Mouse (Mus musculus): ENCODE measurements at regions not wholly inside any gene's neighbourhood (a gene's known extent, or its start where the extent isn't known, plus 50 kb on each side); places are given as distances from the start of the nearest gene placed in this dataset.

DNA sequence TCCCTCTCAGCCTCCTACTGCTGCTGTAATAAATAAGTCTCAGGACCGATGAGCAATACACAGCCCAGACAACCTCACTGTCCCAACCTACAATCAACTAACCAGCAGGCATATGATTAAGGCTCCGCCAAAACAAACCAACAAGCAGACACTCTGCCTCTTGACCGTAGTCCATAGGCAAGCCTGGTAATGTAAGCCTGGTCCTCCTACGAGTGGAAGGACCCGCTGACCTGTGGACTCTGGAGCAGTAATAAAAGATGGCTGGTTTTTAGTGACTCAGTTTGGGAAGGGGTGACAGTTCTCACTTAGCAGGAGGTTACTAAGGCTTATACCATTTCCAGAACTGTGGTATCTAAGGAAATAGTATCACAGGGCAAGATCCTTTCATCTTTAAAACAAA lies 53.4 kb downstream of the Gm47996 start:
- no peak for DNase-seq (ENCODE audit: low spot score in 2 of 2)

DNA sequence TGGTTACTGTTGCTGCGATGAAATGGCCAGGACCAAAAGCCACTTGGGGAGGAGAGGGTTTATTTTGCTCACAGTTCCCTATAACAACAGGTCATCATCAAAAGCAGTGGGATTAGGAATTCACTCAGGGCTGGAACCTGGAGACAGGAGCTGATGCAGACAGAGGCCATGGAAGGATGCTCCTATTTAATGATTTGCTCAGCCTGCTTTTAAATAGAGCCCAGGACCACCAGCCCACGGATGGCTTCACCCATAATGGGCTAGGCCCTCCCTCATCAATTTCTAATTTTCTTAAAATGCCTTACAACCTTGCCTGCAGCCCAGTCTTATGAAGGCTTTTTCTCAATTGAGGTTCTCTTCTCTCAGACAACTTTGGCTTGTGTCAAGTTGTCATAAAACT lies 53.9 kb downstream of the Gm47996 start:
- DNase-seq (ENCODE audit: low spot score in 2 of 2): no peak

DNA sequence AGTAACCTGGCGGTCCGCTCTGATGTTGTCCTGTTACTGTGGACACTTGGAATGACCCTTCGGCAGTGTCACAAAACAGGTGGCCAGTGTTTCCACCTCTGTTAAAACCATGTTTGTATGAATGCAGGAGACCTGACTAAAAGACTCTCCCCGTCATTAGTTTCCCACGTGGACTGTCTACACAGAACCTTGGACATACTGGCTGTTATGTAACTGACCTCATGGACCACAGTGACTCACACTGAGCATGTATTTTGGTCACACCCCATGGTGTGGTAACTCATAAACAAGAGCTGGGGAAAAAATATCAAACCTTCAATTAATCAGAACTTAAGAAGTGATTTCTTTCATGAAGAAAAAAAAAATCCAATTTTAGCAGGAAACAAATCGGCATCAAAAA lies 54.9 kb downstream of the Gm47996 start:
- no peak for DNase-seq (ENCODE audit: low spot score in 2 of 2)

DNA sequence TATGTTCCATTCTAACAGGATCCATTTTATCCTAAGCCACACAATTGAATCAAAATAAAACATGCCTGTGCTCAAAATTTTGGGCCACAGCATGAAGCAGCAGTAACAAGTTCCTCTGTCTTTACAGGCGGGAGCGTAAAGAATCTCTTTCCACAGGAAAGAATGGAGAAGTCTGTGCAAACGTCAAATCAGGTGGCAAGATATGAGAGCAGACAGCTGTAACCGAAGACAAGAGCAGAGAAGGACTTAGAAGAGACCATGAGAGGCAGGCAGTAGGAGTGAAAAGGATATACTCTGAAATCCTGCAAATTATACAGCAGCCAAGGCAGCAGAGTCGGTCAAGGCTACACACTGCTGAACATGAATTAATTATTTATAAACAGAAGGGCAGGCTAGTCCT lies 55.7 kb downstream of the Gm47996 start:
- no peak for DNase-seq (ENCODE audit: low spot score in 2 of 2)

DNA sequence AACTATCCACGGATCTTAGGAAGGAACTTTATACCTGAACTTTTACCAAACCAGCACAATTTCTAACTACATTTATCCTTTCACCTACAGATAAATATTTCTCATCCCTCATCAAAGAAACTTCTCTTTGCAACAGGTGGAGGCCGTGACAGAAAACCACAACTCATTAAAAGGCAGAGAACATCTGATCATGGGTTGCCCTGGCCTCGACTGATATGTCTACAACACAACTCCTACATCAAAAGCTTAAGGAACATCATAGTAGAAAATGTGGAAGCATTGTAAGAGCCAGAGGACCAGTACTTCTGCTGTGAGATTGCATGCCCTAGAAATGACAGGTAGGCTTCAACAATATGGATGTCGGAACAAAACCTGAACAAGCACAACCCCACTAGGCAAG lies 56.8 kb downstream of the Gm47996 start:
- DNase-seq (ENCODE audit: low spot score in 2 of 2): no peak

DNA sequence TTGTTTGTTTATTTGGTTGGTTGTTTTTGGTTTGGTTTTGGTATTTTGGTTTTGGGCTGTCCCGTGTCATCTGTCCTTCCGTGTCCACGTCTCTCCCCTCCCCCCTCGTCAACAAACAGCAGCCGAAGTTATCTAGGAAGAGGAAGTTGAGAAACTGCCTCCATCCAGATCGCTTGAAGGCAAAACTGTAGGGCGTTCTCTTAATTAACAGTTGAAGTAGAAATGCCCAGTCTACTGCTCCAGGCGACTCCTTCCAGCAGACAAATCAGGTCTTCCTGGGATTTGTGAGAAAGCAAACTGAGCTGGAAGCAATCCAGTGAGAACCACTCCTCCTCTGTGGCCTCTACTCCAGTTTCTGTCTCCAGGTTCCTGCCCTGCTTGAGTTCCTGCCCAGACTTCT lies 60.8 kb downstream of the Gm47996 start:
- no peak for DNase-seq (ENCODE audit: low spot score in 2 of 2)

DNA sequence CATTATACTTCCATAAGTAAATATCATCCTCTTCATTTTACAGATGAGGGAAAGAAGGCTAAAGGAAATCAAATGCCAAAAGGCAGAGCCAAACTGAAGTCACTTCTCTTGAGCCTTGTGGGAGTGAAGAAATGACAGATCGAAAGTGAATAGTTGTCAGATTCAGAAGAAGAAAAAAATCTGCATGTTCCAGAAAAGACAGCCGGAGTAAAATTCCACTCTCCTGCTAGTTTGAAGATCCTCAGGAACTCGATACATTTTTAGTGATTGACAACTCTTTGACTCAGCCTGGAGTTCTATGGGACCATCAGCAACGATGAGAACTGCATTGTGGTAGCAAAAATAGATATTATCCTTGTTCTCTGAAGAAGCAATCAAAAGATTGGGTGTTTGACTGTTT lies 64.4 kb downstream of the Gm47996 start:
- DNase-seq (ENCODE audit: low spot score in 2 of 2): no peak

DNA sequence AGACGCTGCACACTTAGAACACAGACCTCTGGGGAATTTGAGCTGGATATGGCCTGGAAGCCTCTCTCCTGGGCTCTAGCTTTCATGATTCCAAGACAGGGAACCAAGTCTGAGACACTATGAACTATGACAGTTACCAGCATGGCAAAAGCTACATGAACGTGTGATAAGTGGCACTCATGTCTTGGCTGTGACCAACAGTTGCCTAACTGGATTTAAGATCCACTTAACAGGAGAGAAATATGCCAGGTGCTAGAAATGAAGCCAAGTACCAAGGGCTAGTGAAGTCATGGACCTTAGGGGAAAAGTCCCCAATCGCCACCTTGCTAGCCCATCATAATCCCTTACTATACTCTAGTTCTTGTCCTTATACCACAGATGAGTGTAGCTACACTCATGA lies 65.7 kb downstream of the Gm47996 start:
- no peak for DNase-seq (ENCODE audit: low spot score in 2 of 2)

DNA sequence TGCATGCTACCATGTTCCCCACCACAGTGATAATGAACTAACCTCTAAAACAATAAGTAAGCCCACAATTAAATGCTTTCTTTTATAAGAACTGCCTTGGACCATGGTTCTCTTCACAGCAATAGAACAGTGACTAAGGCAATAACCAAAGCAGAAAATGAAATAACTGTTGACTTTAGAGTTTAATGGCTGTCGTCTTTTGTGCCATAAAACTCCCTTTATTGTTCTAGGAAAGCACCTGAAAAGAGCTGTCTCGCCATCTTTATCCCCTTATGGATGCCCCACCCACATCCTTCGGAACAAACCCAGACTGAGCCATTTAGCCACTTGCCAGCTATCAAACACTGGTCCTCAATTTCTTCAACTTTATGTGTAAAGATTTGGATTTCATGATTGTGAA lies 64.3 kb upstream of the Ivns1abp start:
- DNase-seq (ENCODE audit: low spot score in 2 of 2): no peak

DNA sequence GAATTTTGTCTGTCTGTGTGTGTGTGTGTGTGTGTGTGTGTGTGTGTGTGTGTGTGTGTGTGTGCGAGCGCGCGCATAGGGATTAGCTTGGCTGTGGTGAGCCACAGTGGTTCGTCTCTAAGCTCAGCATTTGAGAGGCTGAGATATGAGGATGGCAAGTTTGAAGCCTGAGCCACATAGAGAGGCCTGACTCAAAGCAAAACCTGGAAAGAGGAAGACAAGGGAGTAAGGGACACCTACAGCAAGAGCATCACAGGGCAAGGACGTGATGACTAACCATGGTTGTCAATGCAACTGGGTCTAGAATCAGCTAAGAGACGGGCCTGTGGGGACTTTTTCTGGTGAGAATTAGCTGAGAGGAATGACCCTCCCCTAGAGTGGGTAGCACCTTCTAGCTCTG lies 59.2 kb upstream of the Ivns1abp start:
- no peak for DNase-seq (ENCODE audit: low spot score in 2 of 2)

DNA sequence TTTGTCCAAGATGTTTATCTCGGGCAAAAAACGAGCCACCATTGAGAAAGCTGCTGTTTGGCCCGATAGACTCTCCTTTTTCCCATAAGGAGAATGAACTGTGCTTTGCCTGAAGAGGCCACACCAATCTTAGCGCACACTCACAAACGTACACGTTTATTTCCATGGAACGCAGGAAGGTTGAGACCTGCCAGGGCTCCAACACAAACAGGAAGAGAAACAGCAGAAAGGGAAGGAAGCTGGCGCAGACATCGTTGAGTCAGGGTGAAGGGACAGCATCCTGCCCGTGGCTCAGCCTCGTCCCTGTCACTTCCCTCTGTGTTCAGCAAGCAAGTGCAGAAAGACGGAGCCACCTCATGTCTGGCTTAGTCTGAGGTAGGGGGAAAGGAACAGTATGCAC lies 56.8 kb upstream of the Ivns1abp start:
- DNase-seq (ENCODE audit: low spot score in 2 of 2): peak in 1 of 2 experiments; percentile 37

DNA sequence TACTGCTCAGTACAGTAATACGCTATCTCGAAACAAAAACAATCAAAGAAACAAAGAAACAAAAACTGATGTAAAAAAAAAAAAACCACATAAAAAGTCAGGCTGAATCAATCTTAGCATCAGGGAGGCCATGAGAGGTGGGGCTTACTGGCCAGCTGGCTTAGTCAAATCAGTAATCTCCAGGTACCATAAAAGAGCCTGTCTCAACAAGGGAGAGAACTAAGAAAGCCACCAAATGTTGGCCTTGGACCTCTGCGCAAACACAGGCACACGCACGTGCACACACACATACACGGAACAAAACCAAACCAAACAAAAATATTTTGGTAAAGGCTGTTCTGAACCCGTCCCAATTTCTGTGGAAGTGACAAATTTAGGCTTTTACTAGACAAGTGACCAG lies 55.2 kb upstream of the Ivns1abp start:
- no peak for DNase-seq (ENCODE audit: low spot score in 2 of 2)

DNA sequence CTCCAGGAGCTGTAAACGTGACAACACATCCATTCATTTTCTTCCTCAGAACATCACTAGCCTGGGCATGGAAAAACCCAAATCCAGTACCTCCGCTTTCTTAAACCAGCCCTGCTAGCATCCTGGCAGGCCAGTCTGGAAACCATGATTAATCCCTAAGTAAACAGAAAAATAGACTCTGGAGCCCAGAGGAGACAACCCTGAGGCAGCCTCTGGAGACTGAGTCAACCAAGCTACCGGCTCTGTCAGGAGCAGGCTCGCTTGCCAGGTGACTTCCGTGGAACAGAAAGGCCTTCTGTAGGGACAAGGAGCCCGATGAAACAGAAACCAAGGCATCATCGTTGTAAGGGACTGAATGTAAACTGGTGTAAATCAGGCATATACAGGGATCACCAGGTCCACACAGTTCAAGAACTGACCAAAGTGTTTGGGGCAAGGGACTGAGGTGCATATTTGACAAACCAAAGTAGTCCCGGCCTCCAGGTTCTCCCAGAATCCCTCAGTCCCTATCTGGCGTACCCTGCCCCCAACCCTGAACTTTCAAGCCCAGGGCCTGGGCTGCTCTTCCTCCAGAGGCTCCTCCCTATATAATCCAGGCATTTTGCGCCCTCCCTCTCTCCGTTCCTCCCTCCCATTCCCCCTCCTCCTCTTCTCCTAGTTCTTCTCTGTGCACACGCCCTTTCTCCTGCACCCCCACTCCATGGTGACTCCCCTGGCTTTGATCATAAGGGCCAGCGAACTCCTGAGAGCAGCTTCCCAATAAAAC lies 54.6 kb upstream of the Ivns1abp start:
- no peak for DNase-seq (ENCODE audit: low spot score in 2 of 2)

DNA sequence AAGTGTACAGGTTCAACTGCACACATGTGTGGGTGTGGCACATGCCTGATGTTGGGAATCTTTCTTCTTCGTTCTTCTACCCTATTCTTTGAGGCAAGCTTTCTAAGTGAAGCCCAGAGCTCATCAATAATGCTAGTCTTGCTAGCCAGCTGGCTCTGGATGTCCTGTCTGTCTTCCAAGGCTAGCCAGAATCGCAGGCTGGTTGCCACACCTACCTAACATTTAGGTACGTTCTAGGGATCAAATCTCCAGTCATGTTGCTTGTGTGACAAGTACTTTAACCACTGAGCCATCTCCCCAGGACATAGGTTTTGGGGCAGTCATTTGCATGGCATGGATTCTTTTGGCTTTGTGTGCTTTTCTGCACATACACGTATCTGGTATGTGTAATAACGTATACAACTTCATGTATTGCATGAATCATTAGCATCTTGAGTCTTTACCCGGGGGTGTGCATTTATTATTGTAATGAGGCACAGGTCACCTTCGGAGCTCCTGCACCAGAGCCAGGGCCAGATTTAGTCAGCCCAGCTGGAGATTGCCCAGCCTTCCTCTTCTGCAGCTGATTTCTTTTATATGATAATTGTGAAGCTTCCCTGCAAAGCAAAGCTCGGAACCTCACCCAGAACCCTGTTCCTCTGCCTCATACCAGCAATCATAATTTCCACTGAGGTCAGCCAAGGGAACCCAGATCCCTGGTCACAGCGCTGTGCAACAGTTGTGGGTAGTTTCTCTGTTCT lies 50.8 kb upstream of the Ivns1abp start:
- no peak for DNase-seq (ENCODE audit: low spot score in 2 of 2)

Measured in right cerebral cortex, adult 2 months (tissue).